Mouse (Mus musculus) megakaryocyte, embryonic 14.5 days (primary cell): ENCODE measurements around the gene Tnrc18. TPM values are rescaled to one million over a fixed set of nuclear protein-coding genes. Genes with fewer than 3 reads are reported as not detected.

Experiments used
- H3K27me3 ChIP-seq: replicated peaks from 2 replicates; pipeline ENCODE3; 2012; ENCODE audit warnings: inconsistent platforms
- H3K36me3 ChIP-seq: replicated peaks from 2 replicates; pipeline ENCODE3; 2012; ENCODE audit warnings: low read length, inconsistent platforms, mixed read lengths
- H3K4me1 ChIP-seq: 2 replicates; pipeline ENCODE4 v1.6.1; 2012; ENCODE audit warnings: inconsistent platforms
- H3K4me3 ChIP-seq: replicated peaks from 2 replicates; pipeline ENCODE3; 2012; ENCODE audit warnings: moderate library complexity, mild to moderate bottlenecking, inconsistent platforms
- H3K9me3 ChIP-seq: 2 replicates; pipeline ENCODE4 v1.6.1; 2012; ENCODE audit warnings: inconsistent platforms
- FLI1 ChIP-seq: IDR thresholded peaks from 2 replicates; pipeline ENCODE4 v1.6.1; 2012; ENCODE audit warnings: low read length, inconsistent platforms, mixed read lengths
- GATA1 ChIP-seq: IDR thresholded peaks from 3 replicates; pipeline ENCODE4 v1.6.1; 2012; ENCODE audit warnings: mixed read lengths, low read length, inconsistent platforms, borderline replicate concordance
- polyA plus RNA-seq: library from polyadenylated mRNA; stranded (reverse); fragments of >175 nt; gene quantifications from 2 replicates; pipeline ENCODE4 v1.2.3, GENCODE M21; 2012; ENCODE audit warnings: low replicate concordance; ENCODE audit not compliant: insufficient read depth

The Tnrc18 gene
- polyA plus RNA-seq, 1 experiment, result 36.1 TPM

GRCm38 (mm10) chr5:142678141-142678571, 139.3 kb downstream of the Tnrc18 start:
- no peak for TF ChIP-seq FLI1
- no peak for TF ChIP-seq GATA1
- H3K4me1 ChIP-seq, result no peaks in the 10 kb centered on the region
- no peak overlapping the region for H3K4me3 ChIP-seq
- peaks cover 19% of the 10 kb centered on the region for H3K27me3 ChIP-seq
- H3K36me3 ChIP-seq, result no peaks in the 10 kb centered on the region
- peaks cover 17% of the 10 kb centered on the region for H3K9me3 ChIP-seq

Other genes with a start within 250 kb of the Tnrc18 start
- not detected in 2 replicates for gene Mmd2, start 208.9 kb downstream of the Tnrc18 start, polyA plus RNA-seq
- gene Wipi2, start 190.0 kb downstream of the Tnrc18 start, polyA plus RNA-seq, result 3.2 and 4.7 TPM in 2 replicates
- gene Slc29a4, start 125.2 kb downstream of the Tnrc18 start, polyA plus RNA-seq, result 0.04 TPM in 1 of 2 replicates, not detected in the other
- gene Fbxl18, start 77.8 kb upstream of the Tnrc18 start, polyA plus RNA-seq, result 4.7 and 4.9 TPM in 2 replicates
- 9,487 and 13,262 TPM in 2 replicates for gene Actb, start 89.1 kb upstream of the Tnrc18 start, polyA plus RNA-seq
- gene Fscn1, start 142.7 kb upstream of the Tnrc18 start, polyA plus RNA-seq, result 1.3 and 3.6 TPM in 2 replicates